Mouse (Mus musculus) urinary bladder, adult 2 months (tissue): Measurements from ENCODE around the gene Lap3. TPM values are rescaled to one million over a fixed set of nuclear protein-coding genes. Genes with fewer than 3 reads are reported as not detected.

Experiments used
- DNase-seq: peaks from one replicate; pipeline ENCODE4 v3.0.0; 2022; ENCODE audit warnings: low spot score
- polyA plus RNA-seq: library from polyadenylated mRNA; depleted of rRNA; stranded (reverse); fragments of >200 nt; gene quantifications from 2 replicates; pipeline ENCODE4 v1.2.3, GENCODE M21; 2012; rRNA removed

The Lap3 gene
- polyA plus RNA-seq: 34.2 and 40.0 TPM in 2 replicates

DNA sequence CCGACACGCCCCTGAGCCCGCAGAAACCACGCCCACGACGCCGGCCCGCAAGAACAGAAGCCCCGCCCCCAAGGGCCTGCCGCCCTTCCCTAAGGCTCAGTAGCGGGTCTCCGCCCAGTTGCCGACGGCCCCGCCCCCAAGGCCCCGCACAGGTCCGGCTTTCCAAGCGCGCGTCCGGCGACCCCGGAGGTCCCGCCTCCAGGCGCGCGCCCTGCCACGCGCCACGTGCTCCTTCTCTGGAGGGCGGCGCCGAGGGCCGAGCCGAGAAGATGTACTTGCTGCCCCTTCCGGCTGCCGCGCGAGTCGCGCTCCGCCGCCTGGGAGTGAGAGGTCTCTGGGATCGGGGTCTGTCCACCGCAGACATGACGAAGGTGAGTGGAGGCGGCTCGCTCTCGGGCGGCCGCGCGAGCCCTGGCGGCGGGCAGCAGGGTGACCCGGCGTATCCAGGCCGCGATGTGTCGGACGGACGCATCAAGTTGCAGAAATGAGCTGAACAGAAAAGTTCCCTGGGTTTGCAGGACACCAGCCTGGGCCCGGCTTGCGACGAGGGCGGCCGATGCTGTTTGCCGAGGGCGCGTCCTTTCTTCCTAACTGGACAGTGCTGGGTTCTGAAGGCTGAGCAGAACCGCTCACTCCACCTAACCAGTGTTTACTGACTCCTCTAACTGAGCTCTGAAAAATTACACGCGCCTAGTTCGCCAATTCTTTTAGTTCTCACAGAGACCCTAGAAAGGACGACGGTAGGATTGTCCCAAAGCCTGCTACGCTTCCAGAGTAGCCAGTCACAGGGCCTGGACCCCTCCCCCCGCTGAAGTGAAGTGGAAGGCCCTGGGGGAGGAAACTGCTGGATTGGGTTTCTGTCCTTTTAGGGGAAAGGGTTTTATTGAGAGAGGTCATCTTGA is at the start of gene Lap3:
Gene Lap3 (plus strand): TSS at position 184 of the 902 bp plus-strand sequence.
- peak; percentile 95 for DNase-seq

DNA sequence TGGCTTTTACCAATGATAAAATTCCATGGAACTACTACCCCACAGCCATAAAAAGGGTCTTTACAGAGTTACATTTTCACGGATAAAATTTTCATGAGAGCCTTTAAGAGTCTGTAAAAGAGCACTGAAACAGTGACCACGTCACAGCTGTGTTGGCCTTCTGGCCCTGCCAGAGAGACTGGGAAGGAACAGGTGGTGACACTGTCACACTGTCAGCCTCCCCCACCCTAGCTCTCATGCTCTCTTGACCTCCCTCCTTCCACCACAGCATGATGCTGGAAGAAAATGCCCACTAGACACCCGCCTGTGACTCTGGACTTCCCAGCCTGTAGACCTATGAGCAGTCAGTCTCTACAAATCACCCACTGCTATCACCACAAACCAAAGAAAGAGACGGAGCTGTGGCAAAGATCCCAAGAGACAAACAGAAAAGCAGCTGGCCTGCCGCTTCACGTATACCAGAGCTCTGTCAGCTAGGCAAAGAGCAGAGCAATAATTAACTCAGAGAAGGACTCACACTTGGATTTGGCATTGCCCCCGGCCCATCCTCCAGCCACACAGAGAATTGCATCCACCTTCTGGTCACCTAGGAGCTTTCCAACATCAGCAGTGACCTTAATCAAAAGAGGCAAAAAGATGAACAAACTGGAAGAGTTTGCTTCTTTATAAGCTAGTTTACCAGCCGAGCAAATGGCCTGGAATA is 48.9 kb upstream of the Lap3 start:
- DNase-seq: no peak

GRCm38 (mm10) chr5:45448676-45449075 is 44.5 kb upstream of the Lap3 start:
- DNase-seq: no peak

GRCm38 (mm10) chr5:45449206-45449605 is 44.0 kb upstream of the Lap3 start:
- no peak for DNase-seq

GRCm38 (mm10) chr5:45449831-45450716 is 43.1 kb upstream of the Lap3 start, which contains the start of gene Qdpr:
Gene Qdpr, minus strand, starts transcription at chr5:45450236.
- DNase-seq: peak; percentile 66

DNA sequence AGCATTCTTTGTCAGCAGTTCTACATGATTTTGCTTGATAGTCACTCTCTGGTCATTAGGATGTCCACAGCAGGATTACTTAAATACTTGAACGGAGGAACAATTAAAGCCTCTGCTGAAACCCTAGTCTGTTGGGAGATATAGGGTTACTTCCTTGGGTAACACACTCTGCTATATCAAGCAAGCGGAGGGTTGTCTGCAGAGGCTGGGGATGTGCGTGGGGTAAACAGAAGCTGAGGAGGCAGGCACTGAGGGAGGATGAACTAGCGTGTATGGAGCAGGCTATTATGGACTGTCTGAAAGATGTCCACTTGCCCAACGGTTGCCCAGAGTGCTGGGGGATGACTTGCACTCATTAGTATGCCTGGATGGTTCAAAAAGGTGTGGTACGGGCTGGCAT is 39.7 kb upstream of the Lap3 start, which contains the start of gene Clrn2:
Gene Clrn2 (plus strand): TSS at position 301 of the 400 bp plus-strand sequence.
- DNase-seq: no peak

GRCm38 (mm10) chr5:45454456-45454855 is 38.7 kb upstream of the Lap3 start:
- DNase-seq: no peak

- DNase-seq: no peak
These were observed 20.2 kb upstream of the Lap3 start for GRCm38 (mm10) chr5:45472880-45473450.

- DNase-seq: no peak
These were observed 19.7 kb upstream of the Lap3 start for GRCm38 (mm10) chr5:45473521-45473920.

DNA sequence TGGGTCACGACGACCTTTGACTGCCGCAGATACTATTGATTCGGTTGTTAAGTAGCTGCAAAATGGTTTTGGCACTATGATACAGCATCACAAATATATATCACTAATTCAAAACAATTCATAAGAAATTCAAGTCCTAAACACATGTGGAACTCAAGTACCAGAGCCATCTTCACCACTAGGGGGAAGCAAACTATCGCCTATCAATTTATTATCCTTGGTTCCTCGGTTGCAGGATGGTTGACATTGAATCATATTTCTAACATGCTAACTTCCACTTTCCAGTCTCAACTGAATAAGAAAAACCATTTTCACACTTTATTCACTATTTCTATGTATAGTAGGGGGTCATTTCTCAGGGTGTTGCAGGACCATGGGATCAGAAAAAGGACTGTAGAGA is 19.0 kb upstream of the Lap3 start:
- no peak for DNase-seq

GRCm38 (mm10) chr5:45474758-45475157 is 18.4 kb upstream of the Lap3 start:
- no peak for DNase-seq

DNA sequence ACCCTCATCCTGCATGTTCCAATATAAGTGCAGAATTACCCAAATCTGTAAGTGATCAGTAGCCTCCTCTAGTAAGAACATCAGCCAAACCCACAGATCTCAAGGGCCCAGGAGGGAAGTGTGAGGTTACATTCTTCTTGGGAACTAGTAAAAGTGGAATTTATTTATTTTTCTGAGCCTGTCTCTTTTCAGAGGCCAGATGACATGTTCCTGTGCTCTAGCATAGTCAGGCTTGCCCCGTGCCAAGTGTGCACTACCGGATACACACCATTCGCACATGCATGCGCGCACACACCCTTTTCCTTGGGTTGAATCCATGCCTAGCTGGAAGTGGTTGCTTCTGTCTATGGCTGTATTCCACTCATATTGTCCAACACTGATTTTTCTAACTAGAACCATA is 17.4 kb upstream of the Lap3 start:
- no peak for DNase-seq

DNA sequence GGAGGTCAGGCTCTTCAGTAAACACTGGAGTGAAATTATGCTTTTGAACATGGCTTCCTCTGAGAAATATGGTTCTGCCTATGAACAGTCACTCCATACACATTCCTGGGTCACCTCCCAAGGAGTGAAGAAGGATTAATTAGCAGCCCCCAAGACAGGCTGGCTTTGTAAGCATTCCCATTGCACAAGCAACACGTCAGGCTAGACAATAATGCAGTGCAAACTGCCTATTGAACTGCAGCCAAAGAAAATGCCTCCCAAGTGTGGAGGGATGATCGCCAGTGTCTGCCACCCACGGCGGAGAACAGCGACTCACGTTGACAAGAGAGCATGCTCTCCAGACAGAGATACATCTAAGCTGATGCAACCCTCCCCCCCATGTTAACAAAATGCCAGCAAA is 16.9 kb upstream of the Lap3 start:
- DNase-seq: no peak

GRCm38 (mm10) chr5:45477601-45478000 is 15.6 kb upstream of the Lap3 start:
- DNase-seq: no peak

- no peak for DNase-seq
These were observed 13.1 kb upstream of the Lap3 start for GRCm38 (mm10) chr5:45480066-45480465.

GRCm38 (mm10) chr5:45481125-45481524 is 12.0 kb upstream of the Lap3 start:
- no peak for DNase-seq

DNA sequence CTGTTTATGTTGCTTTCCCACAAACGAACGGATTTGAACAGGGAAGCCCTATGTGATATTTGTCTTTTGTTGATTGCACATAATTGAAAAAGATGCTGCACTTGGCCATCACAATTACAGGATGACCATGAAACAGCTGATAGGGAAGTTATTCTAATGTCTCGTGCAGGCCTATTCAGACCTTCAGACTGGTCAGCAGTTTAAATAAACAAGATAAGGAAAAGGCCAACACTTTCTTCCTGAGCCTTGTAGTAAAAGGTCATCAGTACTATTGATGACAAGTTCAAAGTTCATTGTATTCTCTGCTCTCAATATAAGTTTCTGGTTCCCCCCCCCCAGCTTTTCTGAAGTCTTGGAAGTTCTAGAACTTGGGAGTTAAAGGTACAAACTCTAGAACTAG is 10.6 kb upstream of the Lap3 start:
- no peak for DNase-seq

DNA sequence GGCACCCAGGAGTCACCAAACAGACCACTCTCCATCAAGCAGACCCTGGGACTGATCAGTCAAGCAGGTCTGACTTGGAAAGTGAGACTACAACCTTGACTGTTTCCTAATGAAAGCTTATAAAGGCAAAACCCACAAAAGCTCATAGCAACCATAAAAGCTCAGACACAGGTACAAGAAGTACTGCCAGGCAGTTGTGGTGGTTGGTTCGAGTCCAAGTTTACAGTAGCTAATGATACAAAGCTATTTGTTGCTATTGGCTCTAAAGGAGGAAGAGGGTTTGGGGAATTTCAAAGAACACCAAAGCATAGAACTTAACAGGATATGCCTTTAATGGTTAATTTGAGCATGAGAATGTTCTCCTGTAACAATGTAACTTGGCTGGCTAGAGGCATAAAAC is 9.5 kb upstream of the Lap3 start:
- DNase-seq: no peak

- DNase-seq: no peak
These were observed 1.4 kb upstream of the Lap3 start for GRCm38 (mm10) chr5:45491776-45492175.

GRCm38 (mm10) chr5:45494093-45494755 is 1.1 kb downstream of the Lap3 start:
- DNase-seq: no peak

- no peak for DNase-seq
These were observed 2.3 kb downstream of the Lap3 start for GRCm38 (mm10) chr5:45495429-45495975.
